Mouse (Mus musculus): ENCODE data around the gene Lpar3. TPM values are rescaled to one million over a fixed set of nuclear protein-coding genes. Genes with fewer than 3 reads are reported as not detected.

Gene Lpar3
- polyA plus RNA-seq, 2 experiments, result 0.02 to 0.06 TPM

DNA sequence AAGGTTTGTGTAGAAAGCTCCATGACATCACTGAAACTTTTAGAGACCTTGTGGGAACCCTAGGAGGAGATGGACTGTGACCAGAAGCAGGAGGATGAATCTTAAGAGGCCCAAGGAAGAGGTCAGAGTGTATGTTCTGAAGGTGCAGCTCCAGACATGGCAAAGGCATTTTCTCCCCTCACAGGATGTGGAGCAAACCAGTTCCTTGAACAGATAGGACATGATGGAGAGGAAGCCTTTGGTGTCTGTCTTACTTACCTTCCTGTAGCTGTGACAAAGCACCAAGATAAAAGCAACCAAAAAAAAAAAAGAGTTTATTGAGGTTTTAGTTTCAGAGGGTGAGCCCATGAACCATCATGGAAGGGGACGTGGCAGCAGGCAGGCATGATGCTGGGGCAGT, 28.3 kb upstream of the Lpar3 start:
- DNase-seq (ENCODE audit: low read depth in 3 of 3, low spot score in 3 of 3), result no peak
- Histone ChIP-seq H3K27me3 (ENCODE audit: control insufficient read depth, insufficient read depth, low read length) (no peaks in the 10 kb centered on the region), H3K9me3 (ENCODE audit: control insufficient read depth, low read length) (no peaks in the 10 kb centered on the region), H3K4me1 (replicated peaks; ENCODE audit: control insufficient read depth in 2 of 2, insufficient read depth in 2 of 2, low read length in 1 of 2) (no peaks in the 10 kb centered on the region), H3K4me3 (ENCODE audit: insufficient read depth in 1 of 2, low read depth in 2 of 2, low read length in 2 of 2) (no peak overlapping the region), H3K27ac (no peak overlapping the region), H3K36me3 (replicated peaks; ENCODE audit: control insufficient read depth, insufficient read depth, low read depth) (no peaks in the 10 kb centered on the region), H3K4me2 (ENCODE audit: low read depth) (no peak overlapping the region), H3K9ac (replicated peaks) (no peak overlapping the region)
- TF ChIP-seq EP300 (IDR thresholded peaks at IDR 0.05; ENCODE audit: low read depth) (no peak), CTCF (IDR thresholded peaks at IDR 0.05; ENCODE audit: low read depth) (no peak)
- WGBS (ENCODE audit: insufficient replicate concordance), result 61% methylated on average over 1 of the region's 1 CpGs
- no peak for ATAC-seq (ENCODE audit: insufficient read depth)

DNA sequence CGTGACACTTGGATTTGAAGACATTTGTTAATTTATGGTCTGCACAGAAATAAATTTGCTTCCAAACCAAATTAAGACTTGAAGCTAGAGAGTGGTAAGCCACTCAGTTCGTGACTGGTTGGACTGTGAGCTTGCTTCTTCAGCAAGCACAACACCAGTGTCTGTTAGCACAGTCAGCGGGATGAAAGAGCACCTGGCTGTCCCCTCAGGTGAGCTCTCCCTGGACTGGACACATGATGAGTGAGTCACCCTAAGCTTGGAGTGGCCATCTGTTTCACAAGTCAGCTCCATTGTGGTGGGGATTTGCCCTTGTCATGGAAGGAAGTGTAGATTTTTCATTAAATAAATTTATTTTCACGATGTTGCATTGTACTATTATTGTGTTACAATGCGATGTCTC, 25.6 kb upstream of the Lpar3 start:
- Histone ChIP-seq H3K9me3 (ENCODE audit: control insufficient read depth, low read length) (no peaks in the 10 kb centered on the region), H3K27ac (no peak overlapping the region), H3K9ac (replicated peaks) (no peak overlapping the region), H3K4me1 (replicated peaks; ENCODE audit: control insufficient read depth in 2 of 2, insufficient read depth in 2 of 2, low read length in 1 of 2) (no peaks in the 10 kb centered on the region), H3K4me3 (ENCODE audit: insufficient read depth in 1 of 2, low read depth in 2 of 2, low read length in 2 of 2) (no peak overlapping the region), H3K27me3 (ENCODE audit: control insufficient read depth, insufficient read depth, low read length) (no peaks in the 10 kb centered on the region), H3K36me3 (replicated peaks; ENCODE audit: control insufficient read depth, insufficient read depth, low read depth) (no peaks in the 10 kb centered on the region), H3K4me2 (ENCODE audit: low read depth) (no peak overlapping the region)
- WGBS (ENCODE audit: insufficient replicate concordance), result 59% methylated on average over 5 of the region's 5 CpGs
- TF ChIP-seq EP300 (IDR thresholded peaks at IDR 0.05; ENCODE audit: low read depth) (no peak), CTCF (IDR thresholded peaks at IDR 0.05; ENCODE audit: low read depth) (no peak)
- DNase-seq (ENCODE audit: low read depth in 3 of 3, low spot score in 3 of 3), result no peak
- ATAC-seq (ENCODE audit: insufficient read depth), result no peak

DNA sequence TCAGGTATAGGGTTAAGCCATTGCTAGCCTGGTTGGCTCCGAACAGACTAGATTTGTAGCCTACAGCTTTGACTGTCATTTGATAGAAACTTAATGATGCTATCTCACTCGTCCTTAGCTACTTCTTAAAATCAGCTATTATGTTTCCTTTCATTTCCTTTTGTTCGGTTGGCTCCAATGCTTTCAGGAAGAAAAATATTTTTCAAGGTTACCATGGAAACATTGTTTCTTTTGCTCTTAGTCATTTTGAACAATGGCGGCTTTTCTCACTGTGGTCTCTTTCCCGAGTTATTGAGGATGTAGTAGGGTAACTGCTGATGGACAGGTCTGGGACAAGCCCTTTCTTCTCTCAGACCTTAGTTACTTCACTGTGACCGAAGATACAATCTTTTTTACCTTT, 24.5 kb upstream of the Lpar3 start:
- H3K36me3 ChIP-seq (replicated peaks; ENCODE audit: control insufficient read depth, insufficient read depth, low read depth), result no peaks in the 10 kb centered on the region
- 38% methylated on average over 6 of the region's 6 CpGs for WGBS (ENCODE audit: insufficient replicate concordance)
- ATAC-seq (ENCODE audit: insufficient read depth), result no peak
- H3K27ac ChIP-seq, result no peak overlapping the region
- no peaks in the 10 kb centered on the region for H3K27me3 ChIP-seq (ENCODE audit: control insufficient read depth, insufficient read depth, low read length)
- no peak for DNase-seq (ENCODE audit: low read depth in 3 of 3, low spot score in 3 of 3)
- H3K4me1 ChIP-seq (replicated peaks; ENCODE audit: control insufficient read depth in 2 of 2, insufficient read depth in 2 of 2, low read length in 1 of 2), result no peaks in the 10 kb centered on the region
- H3K4me3 ChIP-seq (ENCODE audit: insufficient read depth in 1 of 2, low read depth in 2 of 2, low read length in 2 of 2), result no peak overlapping the region
- H3K9ac ChIP-seq (replicated peaks), result no peak overlapping the region
- TF ChIP-seq CTCF (IDR thresholded peaks at IDR 0.05; ENCODE audit: low read depth), result no peak
- TF ChIP-seq EP300 (IDR thresholded peaks at IDR 0.05; ENCODE audit: low read depth), result no peak
- no peaks in the 10 kb centered on the region for H3K9me3 ChIP-seq (ENCODE audit: control insufficient read depth, low read length)
- no peak overlapping the region for H3K4me2 ChIP-seq (ENCODE audit: low read depth)

DNA sequence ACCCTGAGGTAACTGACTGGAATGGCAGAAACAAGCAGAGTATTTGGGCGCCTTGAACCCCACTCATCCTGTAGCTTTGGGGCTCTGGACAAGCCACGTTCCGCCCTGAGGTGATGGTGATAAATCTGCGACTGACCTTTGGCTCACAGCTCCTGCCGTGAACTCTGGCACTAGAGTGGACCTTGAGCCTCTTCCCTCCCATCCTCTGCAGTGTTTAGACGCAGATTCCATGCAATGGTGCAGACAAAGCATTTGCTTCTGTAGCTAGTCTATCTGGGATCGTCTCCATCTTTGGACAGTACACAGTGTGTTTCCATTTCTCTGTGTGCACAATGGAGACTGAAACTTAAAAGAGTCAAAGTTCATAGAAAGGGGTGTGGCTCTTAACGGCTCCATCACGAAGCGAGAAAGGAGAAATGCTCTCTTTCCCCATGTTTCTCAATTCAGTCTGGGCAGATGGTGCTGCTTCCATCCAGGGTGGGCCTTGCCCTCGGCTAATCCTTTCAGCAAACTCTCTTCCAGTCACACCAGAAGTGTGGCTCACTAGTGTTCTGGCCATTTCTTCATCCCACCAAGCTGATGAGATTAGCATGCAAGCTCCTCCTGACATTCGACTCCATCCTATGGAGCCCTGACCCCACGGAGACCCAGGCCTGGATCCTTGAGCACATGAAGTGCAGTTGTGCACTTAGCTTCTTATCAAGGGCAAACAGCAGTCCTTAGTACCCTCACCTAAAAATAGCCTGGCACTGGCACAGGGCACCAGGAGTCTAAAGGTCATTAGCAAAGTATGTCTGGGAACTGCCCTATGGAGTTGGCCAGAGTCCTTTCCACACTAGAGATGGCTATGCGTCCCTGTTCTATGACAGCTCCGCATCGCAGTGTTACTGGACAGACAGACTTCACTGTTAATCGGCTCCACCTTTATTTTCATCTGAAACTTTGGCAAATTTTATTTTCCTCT, 23.7 kb upstream of the Lpar3 start:
- H3K4me1 ChIP-seq (replicated peaks; ENCODE audit: control insufficient read depth in 2 of 2, insufficient read depth in 2 of 2, low read length in 1 of 2), result no peaks in the 10 kb centered on the region
- DNase-seq (ENCODE audit: low read depth in 3 of 3, low spot score in 3 of 3) (no peak), ATAC-seq (ENCODE audit: insufficient read depth) (peak; percentile 23; the same call in 1 of the 2 replicates)
- H3K4me3 ChIP-seq (ENCODE audit: insufficient read depth in 1 of 2, low read depth in 2 of 2, low read length in 2 of 2), result no peak overlapping the region
- no peaks in the 10 kb centered on the region for H3K36me3 ChIP-seq (replicated peaks; ENCODE audit: control insufficient read depth, insufficient read depth, low read depth)
- H3K9ac ChIP-seq (replicated peaks), result no peak overlapping the region
- WGBS (ENCODE audit: insufficient replicate concordance), result 64% methylated on average over 17 of the region's 17 CpGs
- H3K27ac ChIP-seq, result no peak overlapping the region
- no peak for TF ChIP-seq CTCF (IDR thresholded peaks at IDR 0.05; ENCODE audit: low read depth)
- no peak for TF ChIP-seq EP300 (IDR thresholded peaks at IDR 0.05; ENCODE audit: low read depth)
- H3K4me2 ChIP-seq (ENCODE audit: low read depth), result no peak overlapping the region
- H3K9me3 ChIP-seq (ENCODE audit: control insufficient read depth, low read length), result no peaks in the 10 kb centered on the region
- no peaks in the 10 kb centered on the region for H3K27me3 ChIP-seq (ENCODE audit: control insufficient read depth, insufficient read depth, low read length)

DNA sequence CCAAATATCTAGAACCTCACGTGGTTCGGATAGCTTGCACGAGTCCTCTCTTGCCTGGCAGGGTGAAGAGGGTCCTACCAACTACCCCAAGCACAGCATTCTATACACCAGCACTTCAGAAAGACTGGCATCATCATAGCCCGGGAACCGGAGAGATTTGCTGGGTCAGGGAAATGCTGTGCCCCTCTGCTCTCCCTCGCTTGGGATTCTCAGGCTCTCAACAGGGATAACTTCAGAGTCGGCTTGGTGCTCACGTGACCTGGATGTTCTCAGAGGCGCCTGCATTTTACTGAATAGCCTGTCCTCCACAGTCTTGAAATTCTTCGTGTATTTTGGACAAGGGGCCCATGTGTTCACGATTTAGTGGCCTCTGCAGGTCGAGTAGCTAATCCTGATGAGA, 23.0 kb upstream of the Lpar3 start:
- WGBS (ENCODE audit: insufficient replicate concordance), result 60% methylated on average over 12 of the region's 12 CpGs
- Histone ChIP-seq H3K9ac (replicated peaks) (no peak overlapping the region), H3K4me3 (ENCODE audit: insufficient read depth in 1 of 2, low read depth in 2 of 2, low read length in 2 of 2) (no peak overlapping the region), H3K36me3 (replicated peaks; ENCODE audit: control insufficient read depth, insufficient read depth, low read depth) (no peaks in the 10 kb centered on the region), H3K4me1 (replicated peaks; ENCODE audit: control insufficient read depth in 2 of 2, insufficient read depth in 2 of 2, low read length in 1 of 2) (no peaks in the 10 kb centered on the region), H3K27me3 (ENCODE audit: control insufficient read depth, insufficient read depth, low read length) (no peaks in the 10 kb centered on the region), H3K27ac (no peak overlapping the region), H3K4me2 (ENCODE audit: low read depth) (no peak overlapping the region), H3K9me3 (ENCODE audit: control insufficient read depth, low read length) (no peaks in the 10 kb centered on the region)
- DNase-seq (ENCODE audit: low read depth in 3 of 3, low spot score in 3 of 3) (no peak), ATAC-seq (ENCODE audit: insufficient read depth) (no peak)
- TF ChIP-seq CTCF (IDR thresholded peaks at IDR 0.05; ENCODE audit: low read depth) (no peak), EP300 (IDR thresholded peaks at IDR 0.05; ENCODE audit: low read depth) (no peak)

All from liver, embryonic 14.5 days (tissue).